Mouse (Mus musculus): ENCODE results near the gene Gm7168. TPM values are rescaled to one million over a fixed set of nuclear protein-coding genes. Genes with fewer than 3 reads are reported as not detected.
"Not testable (repeated sequence)": the region's sequence is repeated elsewhere in the genome, so short reads cannot be mapped to it uniquely, and the experiment has no call there.

The Gm7168 gene
- polyA plus RNA-seq, 1 experiment from 2014 or later: not detected

DNA sequence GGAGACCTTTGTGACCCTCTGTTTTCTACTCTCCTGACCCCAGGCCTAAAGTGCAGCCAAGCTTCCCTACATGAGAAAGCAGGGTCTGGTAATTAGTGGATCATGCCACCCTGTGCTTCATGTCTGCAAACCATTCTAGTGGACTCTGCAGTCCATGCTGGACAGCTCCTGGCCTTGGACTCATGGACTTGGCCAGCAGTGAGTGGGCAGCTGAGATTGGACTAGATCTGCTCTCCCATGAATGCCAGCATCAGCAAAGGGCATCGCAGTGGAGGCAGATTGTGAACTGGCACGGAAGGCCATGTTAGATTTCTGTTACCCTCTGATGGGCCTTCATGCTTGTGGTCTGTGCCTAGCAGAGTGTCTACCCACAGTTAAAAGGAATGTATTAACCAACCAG lies 12.8 kb upstream of the Gm7168 start:
- not testable (repeated sequence) for H3K9ac ChIP-seq; H3K4me1 ChIP-seq (replicated peaks); H3K4me3 ChIP-seq; H3K27ac ChIP-seq (replicated peaks); ATAC-seq (ENCODE audit: low FRiP score, low read depth); H3K9me3 ChIP-seq; H3K27me3 ChIP-seq; H3K4me2 ChIP-seq; H3K36me3 ChIP-seq
- 93% methylated on average over 2 of the region's 2 CpGs for WGBS

GRCm38 (mm10) chr17:13937787-13938186 lies 10.4 kb upstream of the Gm7168 start:
- no peak for ATAC-seq (ENCODE audit: low FRiP score, low read depth)
- Histone ChIP-seq H3K4me1 (replicated peaks) (no peaks in the 10 kb centered on the region), H3K4me2 (no peak overlapping the region), H3K27ac (replicated peaks) (no peak overlapping the region), H3K27me3 (no peaks in the 10 kb centered on the region), H3K36me3 (no peaks in the 10 kb centered on the region), H3K9ac (no peak overlapping the region), H3K9me3 (no peaks in the 10 kb centered on the region), H3K4me3 (no peak overlapping the region)
- 96% methylated on average over 4 of the region's 4 CpGs for WGBS

DNA sequence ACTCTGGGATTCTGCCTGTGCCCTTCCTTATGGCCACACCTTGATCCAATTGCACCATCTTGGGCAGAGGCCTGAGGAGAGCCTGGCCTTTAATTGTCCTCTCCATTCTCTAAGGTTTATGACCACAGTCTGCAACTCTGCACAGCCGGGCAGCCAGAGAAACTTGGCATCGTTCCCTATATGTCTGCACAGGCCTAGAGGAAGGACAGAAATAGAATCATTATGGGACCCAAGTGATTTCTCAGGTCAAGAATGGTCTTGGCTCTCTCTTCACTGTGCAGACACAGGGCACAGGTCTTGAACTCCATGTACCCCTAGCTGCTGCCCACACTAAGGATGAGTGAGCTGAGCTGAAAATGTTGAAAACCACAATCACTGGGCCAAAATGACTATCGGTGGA lies 9.5 kb upstream of the Gm7168 start:
- Histone ChIP-seq H3K27ac (replicated peaks) (no peak overlapping the region), H3K27me3 (no peaks in the 10 kb centered on the region), H3K9me3 (no peaks in the 10 kb centered on the region), H3K4me2 (no peak overlapping the region), H3K4me1 (replicated peaks) (no peaks in the 10 kb centered on the region), H3K4me3 (no peak overlapping the region), H3K9ac (no peak overlapping the region), H3K36me3 (no peaks in the 10 kb centered on the region)
- 80% methylated on average over 3 of the region's 3 CpGs for WGBS
- no peak for ATAC-seq (ENCODE audit: low FRiP score, low read depth)

- not testable (repeated sequence) for H3K27me3 ChIP-seq; ATAC-seq (ENCODE audit: low FRiP score, low read depth)
- 97% methylated on average over 2 of the region's 2 CpGs for WGBS
These were observed 8.9 kb upstream of the Gm7168 start for GRCm38 (mm10) chr17:13939231-13939630.

GRCm38 (mm10) chr17:13940487-13940886 lies 7.7 kb upstream of the Gm7168 start:
- H3K36me3 ChIP-seq: no peaks in the 10 kb centered on the region
- no peaks in the 10 kb centered on the region for H3K4me1 ChIP-seq (replicated peaks)
- no peak overlapping the region for H3K9ac ChIP-seq
- 86% methylated on average over 1 of the region's 1 CpGs for WGBS
- H3K9me3 ChIP-seq: no peaks in the 10 kb centered on the region
- no peak overlapping the region for H3K27ac ChIP-seq (replicated peaks)
- H3K27me3 ChIP-seq: no peaks in the 10 kb centered on the region
- no peak overlapping the region for H3K4me2 ChIP-seq
- no peak for ATAC-seq (ENCODE audit: low FRiP score, low read depth)
- no peak overlapping the region for H3K4me3 ChIP-seq

More at GRCm38 (mm10) chr17:13939231-13939630, 8.9 kb upstream of the Gm7168 start:
- H3K4me3 ChIP-seq; H3K9ac ChIP-seq; H3K9me3 ChIP-seq; H3K27ac ChIP-seq (replicated peaks); H3K4me2 ChIP-seq; H3K36me3 ChIP-seq; H3K4me1 ChIP-seq (replicated peaks): not testable (repeated sequence)

- not testable (repeated sequence) for H3K9ac ChIP-seq; H3K9me3 ChIP-seq; H3K27ac ChIP-seq (replicated peaks); H3K27me3 ChIP-seq; H3K36me3 ChIP-seq; H3K4me1 ChIP-seq (replicated peaks); H3K4me3 ChIP-seq; H3K4me2 ChIP-seq; ATAC-seq (ENCODE audit: low FRiP score, low read depth)
- 75% methylated on average over 1 of the region's 1 CpGs for WGBS
These were observed 3.4 kb downstream of the Gm7168 start for GRCm38 (mm10) chr17:13951570-13951969.

- not testable (repeated sequence) for H3K4me2 ChIP-seq; ATAC-seq (ENCODE audit: low FRiP score, low read depth)
- WGBS: 75% methylated on average over 1 of the region's 2 CpGs
These were observed 10.0 kb downstream of the Gm7168 start for GRCm38 (mm10) chr17:13958129-13958528.

DNA sequence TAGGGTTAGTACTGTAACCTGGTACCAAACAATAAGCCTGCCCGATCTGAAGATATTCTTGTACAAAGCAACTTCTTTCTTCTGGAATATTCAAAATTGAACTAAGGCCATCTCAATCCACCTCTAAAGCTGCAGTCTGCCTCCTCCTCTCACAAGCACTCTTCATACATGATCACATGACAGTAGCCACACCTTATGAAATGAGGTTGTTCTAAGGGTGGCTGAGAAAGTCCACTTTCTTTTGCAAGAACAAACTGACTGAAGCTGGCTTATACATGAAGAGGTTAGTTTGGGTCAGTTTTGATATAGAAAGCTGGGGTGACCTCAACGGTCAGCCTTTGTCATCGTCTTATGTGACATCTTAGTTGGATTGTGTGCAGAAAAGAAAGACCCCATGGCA lies 14.1 kb downstream of the Gm7168 start:
- not testable (repeated sequence) for H3K9ac ChIP-seq; H3K4me1 ChIP-seq (replicated peaks); H3K4me2 ChIP-seq; H3K36me3 ChIP-seq; H3K9me3 ChIP-seq; H3K27me3 ChIP-seq; H3K27ac ChIP-seq (replicated peaks); H3K4me3 ChIP-seq; ATAC-seq (ENCODE audit: low FRiP score, low read depth)
- WGBS: 92% methylated on average over 3 of the region's 3 CpGs

More at GRCm38 (mm10) chr17:13958129-13958528, 10.0 kb downstream of the Gm7168 start:
- H3K27me3 ChIP-seq; H3K9me3 ChIP-seq; H3K36me3 ChIP-seq; H3K4me1 ChIP-seq (replicated peaks); H3K9ac ChIP-seq; H3K4me3 ChIP-seq; H3K27ac ChIP-seq (replicated peaks): not testable (repeated sequence)

- not testable (repeated sequence) for H3K9me3 ChIP-seq; H3K4me3 ChIP-seq; H3K4me1 ChIP-seq (replicated peaks); ATAC-seq (ENCODE audit: low FRiP score, low read depth); H3K36me3 ChIP-seq; H3K9ac ChIP-seq; H3K27me3 ChIP-seq; H3K4me2 ChIP-seq; H3K27ac ChIP-seq (replicated peaks)
- WGBS: 67% methylated on average over 1 of the region's 2 CpGs
These were observed 16.9 kb downstream of the Gm7168 start for GRCm38 (mm10) chr17:13965048-13965447.

DNA sequence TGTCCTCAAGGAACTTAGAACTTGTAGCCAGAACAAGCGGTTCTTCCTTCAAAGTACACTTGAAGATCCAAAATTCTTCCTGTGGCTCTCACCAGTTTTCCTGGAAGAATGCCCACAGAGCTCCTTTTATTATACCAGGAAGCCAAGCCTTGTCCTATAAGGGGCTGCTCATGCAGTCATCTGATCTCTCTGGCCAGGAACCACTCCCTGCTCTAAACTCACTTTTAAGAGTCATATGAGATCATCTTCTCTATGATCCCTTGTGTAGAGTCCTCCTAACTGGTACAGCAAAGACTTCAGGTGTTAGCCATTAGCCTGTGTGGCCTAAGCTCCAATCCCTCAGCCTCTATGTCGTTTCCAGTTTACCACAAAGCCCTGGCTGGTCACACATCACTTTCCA lies 21.7 kb downstream of the Gm7168 start:
- ATAC-seq (ENCODE audit: low FRiP score, low read depth); H3K27ac ChIP-seq (replicated peaks); H3K9ac ChIP-seq; H3K4me1 ChIP-seq (replicated peaks); H3K36me3 ChIP-seq; H3K4me2 ChIP-seq; H3K27me3 ChIP-seq; H3K4me3 ChIP-seq; H3K9me3 ChIP-seq: not testable (repeated sequence)
- WGBS: 73% methylated on average over 1 of the region's 2 CpGs

DNA sequence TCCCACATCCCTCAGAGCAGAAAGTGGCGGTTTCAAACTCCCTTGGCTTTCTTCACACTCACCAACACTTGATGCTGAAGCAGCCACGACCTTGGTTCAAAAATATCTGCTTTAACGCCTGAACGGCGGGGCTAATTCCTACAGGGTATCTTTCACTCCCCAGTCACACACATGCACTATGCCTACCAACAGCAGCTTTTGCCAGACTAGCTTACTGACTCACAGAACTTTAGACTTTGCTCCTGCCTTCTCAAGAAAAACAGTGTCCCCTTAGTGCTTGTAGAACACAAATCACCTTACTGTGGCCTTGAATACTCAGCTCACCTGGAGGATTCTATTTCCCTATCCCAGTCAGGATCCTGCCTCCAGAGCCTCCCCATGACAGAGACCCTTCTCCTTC lies 22.6 kb downstream of the Gm7168 start:
- H3K4me3 ChIP-seq; H3K36me3 ChIP-seq; H3K27me3 ChIP-seq; H3K4me1 ChIP-seq (replicated peaks); H3K9ac ChIP-seq; H3K4me2 ChIP-seq; H3K9me3 ChIP-seq; H3K27ac ChIP-seq (replicated peaks); ATAC-seq (ENCODE audit: low FRiP score, low read depth): not testable (repeated sequence)
- WGBS: 87% methylated on average over 5 of the region's 5 CpGs

DNA sequence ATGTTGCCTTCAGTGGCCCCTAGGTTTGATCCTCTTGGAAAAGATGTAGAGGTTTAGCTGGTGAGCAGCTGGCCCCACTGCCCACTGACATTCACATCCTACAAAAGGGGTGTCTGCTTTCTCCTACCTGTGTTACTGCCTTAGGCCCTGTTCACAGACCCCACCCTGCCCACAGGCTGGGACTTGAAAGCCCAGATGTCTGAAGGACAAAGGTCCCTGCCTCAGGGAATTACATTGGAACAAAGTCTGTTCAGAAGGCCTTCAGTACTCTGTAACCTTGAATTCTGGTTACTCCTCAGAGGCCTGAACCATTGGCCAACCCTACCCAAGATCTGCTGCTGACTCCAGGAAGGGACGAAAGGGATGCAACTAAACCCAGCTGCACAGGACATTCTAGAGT lies 39.5 kb downstream of the Gm7168 start:
- no peaks in the 10 kb centered on the region for H3K9me3 ChIP-seq
- no peak overlapping the region for H3K27ac ChIP-seq (replicated peaks)
- no peak for ATAC-seq (ENCODE audit: low FRiP score, low read depth)
- no peak overlapping the region for H3K4me2 ChIP-seq
- 96% methylated on average over 1 of the region's 1 CpGs for WGBS
- H3K27me3 ChIP-seq: no peaks in the 10 kb centered on the region
- H3K9ac ChIP-seq: no peak overlapping the region
- no peaks in the 10 kb centered on the region for H3K4me1 ChIP-seq (replicated peaks)
- no peaks in the 10 kb centered on the region for H3K36me3 ChIP-seq
- H3K4me3 ChIP-seq: no peak overlapping the region

GRCm38 (mm10) chr17:13993425-13993824 lies 45.3 kb downstream of the Gm7168 start:
- H3K4me3 ChIP-seq; H3K4me2 ChIP-seq; H3K9ac ChIP-seq; H3K36me3 ChIP-seq; H3K27me3 ChIP-seq; H3K4me1 ChIP-seq (replicated peaks); H3K27ac ChIP-seq (replicated peaks); ATAC-seq (ENCODE audit: low FRiP score, low read depth); H3K9me3 ChIP-seq: not testable (repeated sequence)
- WGBS: 68% methylated on average over 2 of the region's 2 CpGs
